Mouse (Mus musculus) kidney, postnatal 10 days (tissue): ENCODE data around the gene Slc5a5.
"Not testable (repeated sequence)": the region's sequence is repeated elsewhere in the genome, so short reads cannot be mapped to it uniquely, and the experiment has no call there.

Source experiments
- DNase-seq: peaks from one replicate; pipeline ENCODE4 v3.0.0; 2021; ENCODE audit warnings: mixed read lengths

Slc5a5 gene

DNA sequence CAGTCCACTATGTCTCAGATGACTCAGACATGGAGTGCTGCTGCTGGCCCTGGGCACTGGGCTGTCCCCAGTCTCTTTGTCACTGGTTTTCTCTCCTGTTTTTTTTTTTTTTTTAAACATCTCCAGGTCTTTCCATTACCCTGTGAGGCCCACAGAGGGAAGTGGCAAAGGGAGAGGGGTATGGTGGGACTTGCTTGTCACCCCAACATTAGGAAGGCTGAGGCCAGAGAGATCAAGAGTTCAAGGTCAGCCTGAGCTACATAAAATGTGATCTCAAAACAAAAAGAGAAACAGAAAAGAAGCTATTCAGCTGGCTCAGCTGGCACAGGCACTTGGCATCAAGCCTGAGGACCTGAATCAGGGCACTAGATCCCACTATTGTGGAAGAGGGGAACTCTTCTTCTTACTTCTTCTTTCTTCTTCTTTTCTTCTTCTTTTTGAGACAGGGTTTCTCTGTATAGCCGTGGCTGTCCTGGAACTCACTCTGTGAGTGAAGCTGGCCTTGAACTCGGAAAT is 8.4 kb upstream of the Slc5a5 start:
- DNase-seq, result no peak

DNA sequence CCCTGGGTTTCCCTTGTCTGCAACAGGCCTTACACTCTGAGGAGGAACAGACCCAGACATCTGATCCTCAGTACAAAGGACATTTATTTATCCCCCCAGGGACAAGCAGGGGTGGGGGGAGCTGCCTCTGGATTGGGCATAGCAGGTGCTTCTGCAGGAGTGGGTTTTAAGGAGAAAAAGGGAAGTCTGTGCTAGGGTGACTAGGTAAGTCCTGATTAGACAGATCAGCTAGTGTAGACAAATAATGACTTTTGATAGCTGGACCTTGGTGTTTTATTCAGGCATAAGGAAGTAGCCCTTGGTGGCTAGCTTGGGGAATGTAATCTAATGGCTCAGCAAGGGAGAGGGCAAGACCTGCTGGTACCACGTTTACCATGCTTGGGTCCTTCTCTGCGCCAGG is 6.7 kb upstream of the Slc5a5 start:
- DNase-seq, result no peak

GRCm38 (mm10) chr8:70898661-70899198 is 6.2 kb upstream of the Slc5a5 start:
- DNase-seq, result no peak

DNA sequence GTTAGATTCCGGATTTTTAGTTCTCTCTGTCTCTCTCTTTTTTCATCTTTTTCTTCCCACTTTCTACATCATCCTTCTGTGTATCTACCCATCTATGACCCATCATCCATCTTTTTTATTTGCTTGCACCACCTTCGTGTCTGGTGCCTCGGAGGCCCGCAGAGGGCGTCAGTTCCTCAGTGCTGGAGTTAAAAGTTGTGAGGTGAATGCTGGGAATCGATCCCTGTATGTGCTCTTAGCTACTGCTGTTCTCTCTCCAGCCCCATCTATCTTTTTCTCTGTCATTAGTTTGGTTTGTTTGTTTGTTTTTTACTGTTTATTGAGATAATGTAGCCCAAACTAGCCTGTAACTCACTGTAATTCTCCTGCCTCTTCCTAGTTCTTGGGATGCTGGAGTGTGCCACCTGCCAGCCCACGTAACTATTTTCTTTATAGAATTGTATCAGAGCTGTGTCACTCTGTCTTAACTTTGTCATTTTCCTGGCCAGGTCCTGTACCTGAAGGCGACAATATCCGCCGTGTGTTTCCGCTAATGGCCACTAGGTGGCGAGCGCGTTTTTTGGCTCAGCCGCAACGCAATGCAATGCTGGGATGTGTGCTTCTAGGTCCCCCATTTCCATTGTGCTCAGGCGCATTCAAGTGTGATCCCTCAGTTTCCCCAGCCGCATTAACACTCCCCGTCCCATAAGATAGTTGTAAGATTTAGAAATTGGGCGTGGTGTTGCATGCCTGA is 5.3 kb upstream of the Slc5a5 start:
- peak; percentile 93 for DNase-seq

- peak; percentile 96 for DNase-seq
These were observed 4.6 kb upstream of the Slc5a5 start, which contains the start of gene Rpl18a for GRCm38 (mm10) chr8:70897021-70897680. Rpl18a (minus strand) TSS chr8:70897412.

DNA sequence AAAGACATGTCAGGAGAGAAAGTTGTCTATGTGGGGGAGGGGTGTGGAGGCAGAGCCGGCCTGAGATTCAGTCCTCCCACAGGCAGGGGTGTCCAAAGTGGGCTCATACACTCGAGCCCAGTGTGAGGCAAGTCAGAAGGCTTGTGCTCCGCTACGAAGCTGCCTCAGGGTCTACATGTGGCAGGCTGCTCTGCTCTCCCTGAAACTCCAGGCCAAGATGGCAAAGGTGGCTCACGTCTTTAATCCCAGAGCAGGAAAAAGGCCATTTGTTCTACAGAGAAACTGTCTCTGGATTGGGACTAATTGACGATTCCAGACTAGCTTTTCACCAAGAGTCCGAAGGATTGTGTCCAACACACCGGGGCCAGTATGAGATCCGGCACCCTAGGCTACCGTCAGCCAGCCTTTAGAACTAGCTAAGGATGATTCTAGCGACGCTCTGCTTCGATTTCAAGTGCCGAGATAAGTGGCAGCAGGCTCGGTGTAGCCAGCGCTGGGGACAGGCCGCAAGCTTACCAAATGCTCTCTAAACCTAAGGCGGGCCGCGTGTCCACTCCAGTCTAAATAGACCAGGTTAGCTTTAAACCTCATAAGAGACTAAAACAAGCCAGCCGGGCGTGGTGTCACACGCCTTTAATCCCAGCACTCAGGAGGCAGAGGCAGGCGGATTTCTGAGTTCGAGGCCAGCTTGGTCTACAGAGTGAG is 3.9 kb upstream of the Slc5a5 start:
- no peak for DNase-seq

GRCm38 (mm10) chr8:70895571-70896259 is 3.2 kb upstream of the Slc5a5 start:
- not testable (repeated sequence) for DNase-seq

DNA sequence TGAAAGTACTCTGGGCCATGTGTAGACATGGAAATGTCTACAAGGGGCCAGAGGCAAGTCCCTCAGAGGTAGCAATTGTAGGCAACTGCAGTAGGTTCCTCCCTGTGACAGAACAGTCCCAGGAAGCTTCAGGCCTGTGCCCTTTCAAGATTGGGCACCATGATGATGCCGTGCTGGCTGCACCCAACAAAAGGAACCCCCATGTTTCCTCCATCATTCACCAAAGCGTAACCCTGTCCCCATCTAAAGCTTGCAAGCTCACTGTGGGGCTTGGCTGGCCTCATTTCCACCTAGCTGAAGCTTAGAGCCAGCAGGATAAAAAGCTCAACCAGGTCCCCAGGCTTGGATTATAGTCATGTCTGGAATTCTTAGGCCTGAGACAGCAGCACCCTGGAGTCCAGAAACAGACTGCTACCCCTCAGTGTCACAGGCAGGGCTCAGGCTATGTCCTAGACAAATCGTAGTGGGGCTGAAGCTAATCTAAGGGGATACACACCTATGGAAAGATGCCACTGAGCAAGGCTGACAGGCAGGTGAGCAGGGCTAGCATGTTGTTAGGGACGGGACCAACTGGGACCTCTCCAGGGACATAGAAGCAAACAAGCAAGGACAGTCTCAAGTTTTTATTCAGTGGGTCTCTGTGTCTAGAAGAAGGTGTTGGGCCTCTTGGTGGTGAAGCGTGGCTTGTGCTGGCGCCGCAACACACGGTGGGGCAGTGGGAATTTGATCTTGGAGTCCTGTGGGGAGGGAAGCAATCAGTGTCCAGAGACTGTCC is 2.4 kb upstream of the Slc5a5 start:
- DNase-seq, result no peak

GRCm38 (mm10) chr8:70894385-70894720 is 1.8 kb upstream of the Slc5a5 start:
- no peak for DNase-seq

GRCm38 (mm10) chr8:70893656-70894384 is 1.3 kb upstream of the Slc5a5 start:
- peak; percentile 91 for DNase-seq

GRCm38 (mm10) chr8:70892896-70893655 is 519 bp upstream of the Slc5a5 start:
- DNase-seq, result no peak

- peak; percentile 71 for DNase-seq
These were observed 1.2 kb downstream of the Slc5a5 start for GRCm38 (mm10) chr8:70891356-70891755.

- DNase-seq, result no peak
These were observed 1.9 kb downstream of the Slc5a5 start for GRCm38 (mm10) chr8:70890656-70891055.

- DNase-seq, result no peak
These were observed 4.9 kb downstream of the Slc5a5 start for GRCm38 (mm10) chr8:70887669-70888068.

DNA sequence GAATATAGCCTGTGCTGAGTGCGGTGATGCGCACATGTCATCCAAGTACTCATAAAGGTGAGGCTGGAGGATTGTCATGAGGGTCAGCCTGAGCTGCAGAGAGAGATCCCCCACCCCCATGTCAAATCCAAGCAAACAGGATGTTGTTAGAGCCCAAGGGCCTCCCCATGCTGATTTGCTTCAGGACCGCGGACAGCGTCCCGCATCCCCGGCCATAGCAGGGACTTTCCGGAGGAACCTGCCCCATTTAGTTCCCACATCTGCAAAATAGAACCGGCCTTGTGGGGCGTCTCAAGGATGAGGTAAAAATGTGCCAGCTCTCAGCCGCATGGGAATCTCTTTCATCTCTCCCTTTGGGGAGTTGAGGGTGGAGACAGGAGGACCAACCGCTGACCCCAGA is 6.9 kb downstream of the Slc5a5 start:
- DNase-seq, result peak; percentile 81

DNA sequence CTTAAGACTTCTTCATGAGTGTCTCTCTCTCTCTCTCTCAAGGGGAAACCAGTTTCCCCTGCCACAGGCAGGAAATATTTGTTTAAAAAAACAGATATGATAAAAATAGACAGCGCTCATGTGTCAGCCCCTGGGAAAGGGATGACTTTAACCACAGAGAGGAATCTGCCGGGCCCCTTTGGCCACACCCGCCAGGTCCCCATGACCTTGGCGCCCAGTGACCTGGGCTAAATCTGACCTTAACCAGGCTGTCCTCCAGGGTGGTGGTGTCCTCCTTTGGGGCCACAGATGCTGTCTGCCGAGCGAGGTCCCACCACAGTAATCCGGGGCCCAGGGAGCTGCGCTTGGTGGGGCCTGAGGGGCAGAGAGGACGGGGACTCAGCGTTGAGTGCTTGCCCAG is 7.9 kb downstream of the Slc5a5 start:
- no peak for DNase-seq

GRCm38 (mm10) chr8:70884186-70884585 is 8.4 kb downstream of the Slc5a5 start:
- no peak for DNase-seq

DNA sequence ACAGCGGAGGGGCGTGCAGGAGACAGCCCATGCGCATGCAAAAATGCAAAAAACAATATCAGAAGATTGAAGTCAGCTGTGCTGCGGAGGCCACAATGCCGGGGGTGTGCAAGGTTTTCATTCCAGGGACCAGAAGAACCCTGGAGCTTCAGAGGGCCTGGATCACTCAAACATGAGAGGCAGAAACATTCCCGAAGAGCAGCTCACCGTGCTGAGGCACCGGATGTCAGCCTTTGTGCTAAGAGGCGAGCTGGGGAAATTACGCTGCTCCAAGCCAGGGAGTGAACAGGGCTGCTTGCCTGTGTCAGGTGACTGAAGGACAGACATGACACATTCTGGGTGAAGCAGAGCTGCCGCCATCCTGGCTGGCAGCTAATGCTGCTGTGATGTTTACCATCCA is 12.0 kb downstream of the Slc5a5 start:
- DNase-seq, result no peak

DNA sequence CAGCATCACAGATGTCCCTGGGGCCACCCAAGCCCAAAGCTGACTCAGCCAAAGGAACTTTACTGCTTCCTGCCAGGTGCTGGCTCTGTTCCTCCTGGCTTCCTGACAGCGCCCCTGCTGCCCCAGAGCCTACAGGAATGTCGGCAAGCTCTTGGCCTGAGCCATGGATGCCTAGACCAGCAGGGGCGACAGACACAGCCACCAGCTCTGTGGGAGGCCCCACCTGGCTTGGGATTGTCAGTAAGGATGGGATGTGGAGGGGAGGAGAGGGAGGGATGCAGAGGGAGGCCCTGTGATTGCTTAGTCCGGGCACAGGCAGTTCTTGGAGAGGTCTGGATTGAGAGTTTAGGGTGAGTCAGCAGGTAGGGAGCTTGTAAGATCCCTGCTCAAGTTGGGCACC is 12.4 kb downstream of the Slc5a5 start:
- DNase-seq, result peak; percentile 66

DNA sequence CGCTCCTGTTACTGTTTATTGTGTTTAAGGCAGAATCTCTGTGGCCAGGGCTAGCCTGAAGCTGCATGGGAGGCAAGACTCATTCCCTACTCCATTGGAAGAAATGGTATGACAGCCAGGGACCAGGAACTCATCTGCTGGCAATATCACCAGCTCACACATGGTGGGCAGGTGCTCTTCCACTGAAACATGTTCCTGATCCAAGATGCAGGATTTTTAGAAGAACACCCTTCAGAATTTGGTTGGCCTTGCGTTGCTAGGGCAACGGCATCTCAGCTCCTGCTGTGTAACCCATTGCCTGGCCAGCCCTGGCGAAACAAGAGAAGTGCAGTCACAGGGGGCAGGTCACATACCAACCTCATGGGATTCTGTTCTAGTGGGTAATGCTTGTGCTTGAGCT is 13.1 kb downstream of the Slc5a5 start:
- no peak for DNase-seq

DNA sequence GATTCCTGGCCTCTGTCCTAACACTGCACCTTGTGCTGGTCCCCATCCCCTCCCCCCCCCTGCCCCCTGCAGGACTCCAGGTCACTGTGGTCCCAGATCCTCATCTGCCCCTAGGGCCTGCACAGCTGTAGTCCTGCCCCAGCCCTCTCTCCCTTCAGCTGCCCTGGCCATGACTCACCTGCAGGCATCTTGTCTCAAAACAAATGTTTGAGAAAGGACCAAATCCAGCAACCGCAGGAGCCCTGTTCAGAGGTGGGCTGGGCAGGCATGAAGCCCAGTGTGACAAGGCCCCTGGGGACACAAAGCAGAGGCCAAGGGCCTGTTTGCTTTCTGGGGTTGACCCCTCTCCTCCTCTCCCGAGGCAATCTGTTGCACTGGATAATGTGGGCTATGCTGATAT is 14.4 kb downstream of the Slc5a5 start:
- DNase-seq, result no peak
